Mouse (Mus musculus): ENCODE data around the gene Lrrc1.
A peak's percentile ranks its signal among the peaks of the same experiment; 100 is the strongest.

Lrrc1 gene

DNA sequence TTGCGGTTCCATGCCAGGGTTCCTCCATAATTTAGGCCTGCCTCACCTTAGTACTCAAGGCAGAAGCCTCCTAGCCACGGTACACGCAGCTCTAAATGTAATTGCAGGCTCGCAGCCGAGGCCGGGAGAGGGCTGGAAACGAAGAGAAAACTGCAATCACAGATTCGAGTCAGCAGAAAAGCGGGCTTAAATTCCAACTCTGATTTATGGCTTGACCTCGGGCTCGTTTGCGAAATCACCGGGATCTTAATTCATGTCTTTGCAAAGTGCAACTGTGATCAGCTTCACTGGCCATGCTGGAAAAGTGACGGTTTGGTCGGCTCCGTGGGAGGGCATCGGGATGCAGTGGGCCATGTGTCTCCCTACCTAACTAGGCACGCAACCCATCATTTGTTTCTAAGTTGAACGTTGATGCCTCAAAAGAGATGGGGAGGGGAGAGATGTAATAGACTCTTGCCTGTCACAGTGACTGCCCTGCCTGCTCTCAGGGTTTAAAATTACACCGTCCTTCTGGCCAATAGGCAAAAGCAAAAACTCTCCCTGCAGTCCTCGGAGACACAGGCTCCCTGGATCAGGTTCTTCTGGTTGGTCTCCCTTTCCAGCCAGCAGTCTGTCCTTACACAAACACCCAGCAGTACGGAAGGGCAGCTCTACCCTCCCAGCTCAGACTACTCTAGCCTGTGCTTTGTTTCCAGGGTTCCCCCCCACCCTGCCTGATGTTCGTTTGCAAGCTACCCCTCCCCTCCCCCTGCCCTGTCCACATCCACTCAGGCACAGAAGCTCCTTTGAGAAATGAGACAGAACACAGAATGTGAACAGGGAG is 117.2 kb downstream of the Lrrc1 start:
- DNase-seq (ENCODE audit: low spot score): peak; percentile 76

DNA sequence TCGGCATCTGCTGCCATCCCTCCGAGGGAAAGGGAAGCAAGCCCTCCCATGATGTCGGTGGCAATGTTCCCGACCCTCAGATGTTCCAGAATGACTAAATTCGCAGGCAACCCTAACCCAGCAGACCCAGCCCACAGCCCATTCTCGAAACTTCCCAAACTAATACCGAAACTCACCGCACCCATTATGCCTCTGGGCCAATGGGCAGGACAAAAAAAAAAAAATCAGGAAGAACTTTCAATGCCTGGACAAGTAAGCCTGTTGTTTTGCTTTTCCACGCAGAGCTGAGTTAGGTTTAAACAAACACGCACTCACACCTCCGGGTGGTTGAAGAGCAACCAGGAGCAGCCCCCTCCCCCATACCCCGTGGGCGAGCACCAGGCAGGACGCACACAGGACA is 118.6 kb downstream of the Lrrc1 start:
- DNase-seq (ENCODE audit: low spot score): no peak

DNA sequence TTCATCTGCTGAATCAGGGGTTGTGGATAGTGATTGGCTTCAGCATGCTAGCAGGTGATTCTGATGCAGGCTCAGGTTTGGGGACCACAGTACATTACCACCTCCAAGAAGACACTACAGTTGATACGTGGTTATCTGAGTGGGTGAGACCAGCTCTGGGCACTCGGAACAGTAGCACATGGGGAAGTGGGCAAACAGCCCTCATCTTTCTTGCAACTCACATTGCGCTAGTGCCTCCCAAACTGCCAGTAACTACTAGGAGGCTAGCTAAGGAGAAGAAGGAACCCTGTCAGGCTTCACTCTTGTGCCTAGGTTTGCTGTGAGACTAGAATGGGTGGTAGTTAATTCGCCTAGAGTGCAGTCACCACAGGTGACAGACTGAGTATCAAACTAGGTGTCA is 119.1 kb downstream of the Lrrc1 start:
- DNase-seq (ENCODE audit: low spot score): no peak

DNA sequence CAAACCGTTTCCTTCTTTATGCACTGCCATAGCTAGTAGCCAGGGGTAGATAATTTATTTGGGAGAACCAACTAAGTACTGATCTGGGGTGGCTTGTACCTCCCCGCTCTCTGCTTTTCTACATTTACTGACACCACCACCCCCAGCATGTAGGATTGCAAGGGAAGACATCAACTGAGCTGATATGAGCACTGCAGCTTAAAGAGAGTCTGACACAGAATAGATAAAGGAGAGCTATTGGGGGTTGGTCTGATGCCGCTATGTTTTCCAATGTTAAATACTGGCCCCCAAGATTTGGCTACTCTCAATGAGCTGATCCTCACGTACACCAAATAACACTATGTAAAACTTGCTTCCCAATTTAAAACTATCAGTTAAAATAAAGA is 124.5 kb downstream of the Lrrc1 start:
- DNase-seq (ENCODE audit: low spot score): no peak

DNA sequence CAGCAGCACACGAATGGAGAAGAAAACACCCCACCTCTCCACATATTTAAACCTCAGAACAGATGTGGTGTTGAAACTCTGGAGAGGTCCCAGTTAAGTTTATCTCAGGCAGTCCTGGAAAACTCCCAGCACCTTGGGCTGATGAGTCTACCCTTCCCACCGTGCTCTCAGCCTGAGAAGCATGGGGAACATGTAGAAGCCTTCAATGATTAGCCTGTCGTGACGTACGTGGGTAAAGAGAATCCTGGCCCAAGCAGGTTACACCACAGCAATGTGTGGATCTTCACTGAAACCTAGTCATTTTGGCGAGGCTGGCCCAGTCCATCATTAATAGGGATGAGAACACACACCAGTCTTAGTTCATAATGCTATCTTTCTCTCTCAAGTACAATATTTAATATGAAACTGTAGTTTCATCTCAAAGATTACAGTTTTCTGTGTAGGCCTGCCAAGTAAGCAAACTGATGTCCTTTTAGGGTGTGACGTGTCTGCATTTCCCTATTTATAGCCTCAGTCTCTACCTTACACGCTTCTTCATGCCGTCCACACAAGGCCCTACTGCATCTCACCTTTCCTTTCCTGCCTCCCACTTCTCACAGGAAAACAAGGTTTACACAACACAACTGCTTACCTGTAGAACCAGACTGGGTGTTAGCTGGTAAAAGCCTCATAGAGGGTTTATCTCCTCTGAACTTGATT is 125.0 kb downstream of the Lrrc1 start:
- DNase-seq (ENCODE audit: low spot score): no peak

DNA sequence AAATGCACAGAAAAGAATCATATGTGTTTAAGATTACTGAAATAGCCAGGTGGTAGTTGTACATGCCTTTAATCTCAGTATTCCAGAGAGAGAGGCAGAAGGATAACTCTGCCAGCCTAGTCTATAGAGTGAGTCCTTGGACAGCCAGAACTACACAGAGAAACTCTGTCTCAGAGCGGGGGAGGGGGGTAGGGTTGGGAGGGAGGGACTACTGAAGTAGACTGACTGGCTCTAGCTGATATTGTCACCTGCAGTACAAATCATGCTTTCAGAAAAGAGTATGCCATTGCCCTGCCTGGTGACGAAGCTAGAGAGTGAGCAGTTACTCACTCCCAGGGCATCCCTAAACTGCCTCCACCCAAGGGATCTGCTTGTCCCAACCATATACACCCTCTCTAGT is 125.9 kb downstream of the Lrrc1 start:
- DNase-seq (ENCODE audit: low spot score): no peak

DNA sequence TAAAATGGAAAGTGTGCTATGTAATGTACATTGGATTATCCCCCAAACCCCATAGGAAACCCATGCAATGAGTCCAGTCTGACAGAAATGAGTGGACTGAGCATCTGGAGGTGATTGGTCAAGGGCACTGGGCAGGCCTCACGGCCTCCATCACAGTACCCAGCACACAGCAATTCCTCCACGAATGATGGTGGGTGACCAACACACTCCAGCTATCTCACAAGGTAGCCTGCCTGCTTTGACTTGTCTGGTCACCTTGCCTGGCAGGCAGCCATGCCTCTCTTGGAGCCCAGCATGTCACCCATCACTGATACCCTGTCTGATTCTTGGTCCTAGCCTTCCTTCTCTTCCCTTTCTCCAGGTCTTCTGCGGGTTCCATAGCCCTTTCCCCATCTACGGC is 128.2 kb downstream of the Lrrc1 start:
- no peak for DNase-seq (ENCODE audit: low spot score)

DNA sequence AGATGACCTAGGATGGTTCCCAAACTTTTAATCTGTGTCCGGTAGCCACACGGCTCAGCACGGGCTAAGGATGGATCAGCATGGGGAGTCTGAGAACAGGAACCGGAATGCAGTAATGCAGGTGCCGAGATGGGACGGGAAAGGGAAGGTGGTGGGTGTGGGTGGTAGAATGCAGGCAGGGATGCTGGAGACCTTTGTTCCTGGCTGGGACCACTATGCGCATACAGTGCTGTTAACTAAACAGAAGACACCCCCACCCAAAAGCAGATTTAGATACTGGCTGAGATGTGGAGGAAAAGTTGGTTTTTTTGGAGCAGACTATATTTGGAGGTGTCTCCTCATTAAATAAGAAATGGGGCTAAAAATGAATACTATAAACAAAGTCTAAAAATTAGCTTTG is 128.7 kb downstream of the Lrrc1 start:
- DNase-seq (ENCODE audit: low spot score): no peak

DNA sequence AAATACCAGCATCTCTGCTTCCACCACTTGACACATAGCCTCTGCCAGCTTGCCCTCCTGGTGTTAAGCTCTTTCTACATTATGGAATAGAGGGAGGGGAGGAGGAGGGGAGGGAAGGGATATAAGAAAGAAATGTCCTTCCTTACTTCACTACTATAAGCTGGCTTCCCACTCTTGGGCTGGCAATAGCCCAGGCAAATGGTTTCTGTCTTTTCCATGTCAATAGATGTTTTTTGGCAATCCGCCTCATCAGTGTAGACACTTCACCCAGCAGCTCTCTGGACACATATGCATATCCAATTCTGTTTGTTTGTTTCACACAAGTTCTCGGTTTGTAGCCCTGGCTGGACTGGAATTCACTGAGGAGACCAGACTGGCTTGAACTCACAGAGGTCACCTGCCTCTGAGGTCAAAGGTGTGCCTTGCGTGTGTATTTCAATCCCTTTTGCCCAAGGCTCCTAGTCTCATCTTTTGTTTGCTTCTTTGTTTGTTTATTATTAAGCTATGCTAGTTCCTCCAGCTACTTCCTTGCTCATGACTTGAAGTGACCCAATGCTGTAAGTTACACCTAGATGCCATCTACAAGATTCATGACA is 132.7 kb downstream of the Lrrc1 start:
- no peak for DNase-seq (ENCODE audit: low spot score)

DNA sequence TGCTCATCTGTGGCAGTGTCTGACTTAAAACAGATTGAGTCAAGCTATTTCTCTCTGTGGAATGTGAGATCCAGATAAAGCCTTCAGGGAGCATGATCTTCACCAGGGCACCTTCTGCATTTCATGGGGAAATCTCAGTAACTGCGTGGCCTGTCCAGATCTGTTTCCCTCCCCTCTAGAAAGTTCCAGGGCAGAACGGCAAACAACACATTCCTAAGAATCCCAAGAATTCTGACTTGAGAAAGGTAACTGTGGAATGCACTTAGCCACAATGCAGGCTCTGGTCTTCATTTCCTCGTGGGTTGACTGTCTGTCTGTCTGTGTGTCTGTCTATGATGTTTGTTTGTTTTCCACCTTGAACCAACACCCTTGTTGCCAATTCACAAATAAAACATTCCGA is 133.7 kb downstream of the Lrrc1 start:
- no peak for DNase-seq (ENCODE audit: low spot score)

DNA sequence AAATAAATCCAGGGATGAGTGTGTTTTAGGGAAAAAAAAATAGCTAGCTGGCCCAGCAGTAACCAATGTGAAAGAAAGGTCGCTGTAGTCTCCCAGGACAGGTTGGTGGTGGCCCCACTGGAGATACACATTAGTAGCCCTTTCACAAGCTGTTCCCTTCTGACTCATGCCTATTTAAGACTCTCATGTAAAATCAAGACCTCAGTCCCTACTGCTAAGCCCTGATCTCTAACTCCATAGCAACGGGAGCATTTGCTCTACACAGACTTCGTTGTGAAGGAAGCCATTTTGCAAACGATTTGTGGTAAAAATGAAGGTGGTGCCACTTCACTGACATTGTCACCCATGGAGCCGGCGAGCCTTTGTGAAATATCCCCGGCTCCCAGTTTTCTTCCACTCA is 134.1 kb downstream of the Lrrc1 start:
- no peak for DNase-seq (ENCODE audit: low spot score)

DNA sequence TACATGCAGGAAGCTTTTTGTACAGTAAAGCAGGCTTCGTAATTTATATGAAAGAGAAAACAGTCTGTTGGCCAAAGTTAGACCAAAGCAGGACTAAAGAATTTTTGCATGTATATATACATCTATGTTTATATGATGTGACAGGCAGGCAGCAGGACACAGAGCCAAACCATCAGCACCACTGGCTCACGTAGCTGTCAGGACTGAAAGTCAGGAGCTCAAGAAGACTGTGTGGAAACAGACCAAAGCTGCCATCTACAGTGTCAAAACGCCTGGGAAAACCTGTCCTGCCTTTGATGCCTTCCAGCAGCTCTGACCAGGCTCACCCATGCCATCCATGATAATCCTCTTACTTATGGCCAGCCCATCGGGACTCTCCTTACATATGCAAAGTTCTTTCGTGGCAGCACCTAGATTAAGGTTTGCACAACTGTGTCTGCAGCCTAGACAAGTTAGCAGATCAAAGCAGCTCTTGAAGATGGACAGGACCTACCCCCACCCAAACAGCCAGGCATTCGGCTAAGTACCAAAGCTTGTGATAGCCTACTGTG is 136.5 kb downstream of the Lrrc1 start:
- DNase-seq (ENCODE audit: low spot score): no peak

DNA sequence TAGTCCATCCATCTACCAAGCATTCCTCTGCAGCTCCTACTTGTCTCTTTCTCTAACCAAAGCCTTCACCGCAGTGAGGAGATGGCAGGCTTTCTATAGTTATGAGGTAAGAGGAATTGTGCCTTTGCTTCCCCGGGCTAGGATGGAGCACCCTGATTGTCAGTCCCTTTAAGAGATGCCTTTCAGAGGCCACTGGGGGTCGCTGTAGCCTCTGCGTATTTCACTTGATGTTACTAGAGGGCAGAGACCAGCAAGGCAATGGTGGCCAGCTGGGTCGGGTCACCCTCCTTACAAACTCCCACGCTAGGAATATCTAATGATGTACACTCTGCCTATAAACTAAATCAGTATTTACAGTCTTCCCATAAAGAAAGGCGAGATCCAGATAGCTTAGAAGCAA is 137.8 kb downstream of the Lrrc1 start:
- DNase-seq (ENCODE audit: low spot score): peak; percentile 63

DNA sequence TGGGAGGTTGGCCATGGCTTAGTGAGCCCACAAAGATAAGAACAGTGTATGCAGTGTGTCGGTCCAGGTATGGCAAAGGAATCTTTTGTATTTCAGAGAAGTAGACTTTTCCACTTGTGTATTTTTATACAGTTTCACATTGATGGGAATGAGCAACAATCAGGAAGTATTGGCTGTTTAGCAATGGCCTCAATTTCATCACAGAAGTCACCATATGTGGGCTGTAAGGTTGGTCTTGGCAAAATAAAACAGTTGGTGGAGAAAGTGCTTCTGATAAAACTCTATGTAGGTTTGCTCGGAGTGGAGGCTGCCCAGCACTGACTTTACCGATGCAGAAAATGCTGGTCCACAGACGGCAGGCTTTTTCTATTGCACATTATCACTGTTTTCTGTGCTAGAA is 140.2 kb downstream of the Lrrc1 start:
- no peak for DNase-seq (ENCODE audit: low spot score)

DNA sequence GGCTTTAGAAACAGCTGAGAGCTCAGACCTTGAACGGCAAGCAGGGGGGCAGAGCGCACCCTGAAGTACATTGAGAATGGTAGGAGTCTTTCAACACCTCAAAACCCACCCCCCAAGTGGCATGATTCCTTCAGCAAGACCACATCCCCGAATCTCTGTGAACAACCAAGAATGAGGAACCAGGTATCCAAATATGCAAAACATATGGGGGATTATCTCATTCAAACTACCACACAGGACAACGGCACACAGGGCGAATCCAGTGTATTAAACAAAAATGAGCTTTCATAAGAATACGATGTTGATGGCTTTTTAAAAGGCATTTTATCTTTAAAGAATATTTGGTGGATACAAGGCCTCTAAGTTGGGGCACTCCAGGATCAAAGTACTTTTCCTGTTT is 140.7 kb downstream of the Lrrc1 start:
- no peak for DNase-seq (ENCODE audit: low spot score)

DNA sequence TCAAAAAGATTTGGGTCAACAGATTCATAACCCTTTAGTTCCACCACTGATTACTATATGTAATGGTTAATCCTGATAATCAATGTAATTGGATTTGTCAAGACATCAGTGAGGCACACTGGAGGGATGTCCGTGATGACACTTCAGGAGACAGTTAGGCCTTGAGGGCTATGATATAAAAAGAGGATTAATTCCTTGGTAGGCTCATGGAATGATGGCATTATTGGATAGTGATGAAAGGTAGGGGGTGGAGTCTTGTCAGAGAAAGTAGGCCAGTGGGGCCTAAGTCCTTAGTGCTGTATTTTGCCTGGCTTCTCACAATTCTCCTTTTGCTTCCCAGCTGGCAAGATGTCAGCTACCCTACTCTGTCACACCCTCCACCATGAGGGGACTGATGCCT is 141.7 kb downstream of the Lrrc1 start:
- no peak for DNase-seq (ENCODE audit: low spot score)

DNA sequence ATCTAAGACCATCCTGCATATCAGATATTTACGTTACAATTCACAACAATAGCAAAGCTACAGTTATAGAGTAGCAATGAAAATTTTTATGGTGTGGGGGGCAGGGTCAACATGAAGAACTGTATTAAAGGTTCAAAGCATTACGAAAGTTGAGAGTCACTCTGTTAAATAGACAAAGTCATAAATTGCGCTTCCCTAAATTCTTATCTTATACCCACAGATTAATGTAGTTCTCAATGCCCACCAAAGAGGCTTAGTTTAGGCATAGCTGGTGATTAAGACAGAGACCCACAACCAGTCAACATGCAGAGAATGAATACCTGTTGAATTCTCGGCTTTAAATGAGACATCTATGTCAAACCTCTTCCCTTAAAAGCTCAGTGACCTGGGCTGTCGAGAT is 144.9 kb downstream of the Lrrc1 start:
- no peak for DNase-seq (ENCODE audit: low spot score)

DNA sequence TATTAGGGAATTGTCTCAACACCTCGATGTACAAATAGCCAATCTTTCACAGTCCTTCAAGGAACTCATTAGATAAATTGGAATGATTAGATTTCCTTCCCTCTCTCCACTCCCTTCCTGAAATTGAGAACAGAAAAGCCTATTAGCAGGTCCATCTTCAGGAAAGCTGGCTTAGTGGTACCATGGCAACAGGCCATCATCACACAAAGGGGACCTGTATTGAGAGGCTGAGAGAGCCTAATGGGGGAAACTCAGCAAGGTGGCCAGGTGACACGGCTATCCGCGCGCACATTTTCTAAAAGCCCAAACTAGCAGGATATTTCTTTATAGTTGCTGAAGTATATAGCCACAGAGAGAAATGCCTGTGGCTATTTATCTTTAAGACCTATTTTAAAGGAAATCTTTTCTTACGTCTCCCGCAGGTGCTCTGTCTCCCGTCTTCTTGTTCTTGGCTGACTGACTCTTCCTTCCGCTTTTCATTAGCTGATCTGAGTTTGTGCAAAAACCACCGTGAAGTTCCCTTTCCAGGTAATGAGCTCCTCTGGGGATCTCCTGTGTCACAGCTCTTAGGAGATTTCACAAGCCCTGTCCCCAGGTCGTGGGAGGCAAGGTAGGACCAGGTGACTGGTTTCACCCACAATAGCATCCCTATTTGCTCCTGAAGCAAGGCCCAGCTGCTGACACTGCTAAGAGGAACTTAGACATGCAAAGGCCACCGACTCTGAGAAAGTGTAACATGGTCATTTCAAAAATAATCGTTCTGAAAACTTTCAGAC is 145.6 kb downstream of the Lrrc1 start:
- DNase-seq (ENCODE audit: low spot score): peak; percentile 43

DNA sequence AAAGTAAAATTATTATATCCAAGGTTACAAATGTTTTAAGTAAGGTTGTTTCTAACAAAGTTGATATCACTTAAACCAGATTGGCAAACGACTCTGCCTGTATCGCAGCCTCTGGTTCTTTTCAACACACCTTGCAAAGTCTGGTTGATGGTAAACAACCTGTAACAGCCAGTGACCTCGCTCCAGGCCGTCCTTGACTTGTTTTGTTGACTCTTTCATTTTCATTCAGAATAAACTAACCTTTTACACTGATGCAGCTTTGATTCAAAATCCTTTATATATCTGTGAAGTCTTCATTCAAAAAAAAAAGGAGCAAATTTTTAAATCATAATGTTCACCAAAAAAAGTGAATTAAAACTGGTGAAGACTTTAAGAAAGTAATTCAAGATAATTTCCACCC is 147.6 kb downstream of the Lrrc1 start:
- no peak for DNase-seq (ENCODE audit: low spot score)

DNA sequence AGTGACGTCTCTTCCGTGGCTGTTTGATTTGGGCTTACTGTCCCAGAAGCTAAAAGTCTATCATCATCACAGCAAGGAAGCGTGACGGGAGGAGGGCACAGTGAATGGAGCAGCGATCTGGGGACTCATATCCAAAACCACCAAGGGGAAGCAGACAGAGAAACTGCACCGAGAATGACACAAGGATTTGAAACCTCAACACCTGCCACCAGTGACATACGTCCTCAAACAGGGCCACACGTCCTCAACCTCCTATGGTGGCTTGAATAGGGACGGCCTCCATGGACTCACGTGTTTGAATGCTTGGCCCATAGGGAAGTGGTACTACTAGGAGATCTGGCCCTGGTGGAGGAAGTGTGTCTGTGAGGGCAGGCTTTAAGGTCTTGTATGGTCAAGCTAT is 153.4 kb downstream of the Lrrc1 start:
- no peak for DNase-seq (ENCODE audit: low spot score)

DNA sequence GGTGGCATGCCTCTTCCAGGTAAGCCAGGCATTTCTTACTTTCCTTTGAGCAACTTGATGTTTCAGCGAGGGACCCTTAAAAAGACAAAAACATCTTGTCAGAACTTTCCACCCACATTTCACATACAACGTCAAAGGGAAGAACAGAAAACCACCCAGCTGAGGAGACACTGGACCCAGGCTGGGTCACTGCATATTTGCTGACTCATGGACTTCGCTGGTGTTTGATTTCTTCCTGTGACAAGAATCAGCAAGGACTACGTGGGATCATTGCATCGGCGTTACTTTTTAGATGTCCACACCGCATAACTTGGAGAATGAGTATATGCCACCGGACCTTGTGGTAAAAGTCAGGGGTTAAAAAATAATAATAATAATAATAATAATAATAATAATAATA is 155.7 kb downstream of the Lrrc1 start:
- no peak for DNase-seq (ENCODE audit: low spot score)

DNA sequence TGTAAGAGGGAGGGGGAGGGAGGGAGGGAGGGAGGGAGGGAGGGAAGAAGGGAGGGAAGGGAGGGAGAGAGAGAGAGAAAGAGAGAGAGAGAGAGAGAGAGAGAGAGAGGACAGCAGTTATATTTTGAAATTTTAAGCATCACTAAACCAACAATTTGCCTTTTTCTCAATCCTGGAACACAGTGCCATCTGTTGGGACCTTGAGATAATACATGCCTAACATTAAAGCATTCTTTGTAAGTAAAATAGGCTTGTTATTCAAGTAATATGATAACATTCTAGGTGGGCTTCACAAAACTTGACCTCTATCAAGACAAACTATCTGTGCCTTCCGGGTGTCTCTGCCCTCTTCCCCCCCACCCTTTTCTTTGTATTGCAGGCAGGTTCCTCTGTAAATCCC is 157.9 kb downstream of the Lrrc1 start:
- peak; percentile 57 for DNase-seq (ENCODE audit: low spot score)
